Mouse (Mus musculus) heart, postnatal 0 days (tissue): ENCODE data around the gene Rab11a.

Experiments
- CTCF ChIP-seq: IDR thresholded peaks from 2 replicates; pipeline ENCODE4 v1.5.1; 2016; ENCODE audit warnings: antibody characterized with exemption, control low read depth, low read depth
- EP300 ChIP-seq: IDR thresholded peaks from 2 replicates; pipeline ENCODE4 v1.6.1; 2016; ENCODE audit warnings: antibody characterized with exemption, low read depth

GRCm38 (mm10) chr9:64786216-64786905, 48.8 kb upstream of the Rab11a start:
- TF ChIP-seq EP300, result no peak
- no peak for TF ChIP-seq CTCF
